Mouse (Mus musculus) frontal cortex, adult 2 months (tissue): ENCODE data around the gene Abhd17a. TPM values are rescaled to one million over a fixed set of nuclear protein-coding genes. Genes with fewer than 3 reads are reported as not detected.
A peak's percentile ranks its signal among the peaks of the same experiment; 100 is the strongest.

ENCODE experiments used
- DNase-seq, 2 experiments: peaks; one replicate each; pipeline ENCODE4 v3.0.0; 2022; ENCODE audit warnings: low spot score in 1 of 2; ENCODE audit errors: extremely low spot score in 1 of 2
- polyA plus RNA-seq: library from polyadenylated mRNA; depleted of rRNA; stranded (reverse); fragments of >200 nt; gene quantifications from 2 replicates; pipeline ENCODE4 v1.2.3, GENCODE M21; 2012; rRNA removed

The Abhd17a gene
- polyA plus RNA-seq, result 253 and 271 TPM in 2 replicates

DNA sequence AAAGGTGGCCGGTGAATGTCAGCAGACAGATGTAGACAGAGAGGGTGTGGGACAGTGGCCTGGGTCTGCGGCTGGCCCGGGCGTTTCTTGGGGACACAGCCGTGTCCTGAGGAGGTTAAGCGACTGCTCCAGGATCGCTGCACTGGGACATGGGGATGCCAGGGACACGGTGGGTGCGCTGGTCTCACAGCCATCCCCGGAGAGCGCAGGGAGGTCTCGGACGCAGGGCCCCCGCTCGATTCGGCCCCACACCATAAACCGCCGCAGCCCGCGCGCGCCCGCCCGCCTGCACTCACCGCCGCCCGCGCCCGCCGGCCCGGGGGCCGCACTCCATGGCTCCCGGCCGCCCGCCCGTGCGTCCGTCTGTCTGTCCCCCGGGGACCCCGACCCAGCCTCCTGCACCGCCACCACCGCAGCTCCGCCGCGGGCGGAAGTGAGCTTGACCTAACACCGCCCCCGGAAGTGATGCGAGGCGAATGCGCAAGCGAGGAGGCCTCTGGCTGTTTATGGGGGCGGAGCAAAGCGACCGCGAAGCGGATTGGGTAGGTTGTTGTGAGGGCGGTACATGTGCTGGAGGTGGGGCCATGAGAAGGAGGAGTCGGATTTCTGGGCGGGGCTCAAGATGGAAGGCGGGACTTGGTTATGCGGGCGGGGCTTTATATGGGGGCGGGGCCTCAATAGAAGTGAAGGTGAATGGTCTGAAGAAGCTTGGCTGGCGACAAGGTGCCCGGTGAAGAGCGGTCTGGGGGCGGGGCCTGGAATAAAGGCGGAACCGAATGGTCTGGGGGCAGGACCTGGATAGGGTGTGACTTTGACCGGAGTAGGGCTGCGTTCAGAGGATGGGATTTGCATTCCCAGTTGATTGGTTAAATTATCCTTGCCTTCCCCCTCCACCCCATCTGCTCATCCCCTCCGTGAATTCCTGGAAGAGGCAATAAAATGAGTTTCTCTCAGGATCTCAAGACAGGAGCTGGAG is at the start of gene Abhd17a:
TSS of gene Abhd17a (minus strand) at position 463 of the 976 bp plus-strand sequence.
- peak; percentile 92 to 93 for DNase-seq

DNA sequence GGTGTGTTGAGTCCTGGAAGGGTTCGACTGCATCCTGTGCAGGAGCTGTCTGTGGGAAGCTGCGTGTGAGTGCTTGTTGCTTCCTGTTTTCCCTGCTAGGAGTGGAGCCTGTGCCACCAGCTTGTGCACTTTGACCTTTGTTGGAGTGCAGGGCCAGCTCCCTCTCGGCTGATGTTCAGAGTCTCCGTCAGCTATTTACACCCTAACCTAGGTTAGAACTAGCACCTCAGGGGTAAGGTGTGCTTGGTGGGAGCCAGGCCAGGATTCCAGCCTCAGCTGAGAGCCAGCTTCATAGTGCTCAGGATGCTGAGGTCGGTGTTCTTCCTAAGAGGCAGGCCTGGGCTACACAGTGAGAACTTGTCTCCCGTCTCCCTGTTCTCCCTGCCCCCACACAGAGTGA is 45.2 kb upstream of the Abhd17a start:
- no peak for DNase-seq

DNA sequence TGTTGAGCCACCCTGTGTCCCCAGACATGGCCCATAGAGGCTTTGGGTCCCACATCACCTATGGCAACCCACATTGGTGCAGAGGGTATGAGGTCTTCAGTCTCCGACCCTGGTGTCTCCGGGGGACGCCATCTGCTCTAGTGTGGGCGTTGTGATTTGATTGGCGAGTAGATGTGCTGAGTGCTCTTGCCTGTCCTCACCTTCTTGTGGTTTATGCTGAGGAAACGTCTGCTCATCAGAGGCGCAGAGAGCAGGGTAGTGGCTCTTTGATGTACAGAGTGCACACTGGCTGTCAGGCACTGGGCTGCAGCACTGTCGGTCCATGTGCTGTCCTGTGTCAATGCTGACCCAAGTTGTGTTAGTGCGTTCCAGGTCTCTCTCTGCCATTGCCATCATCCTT is 38.8 kb upstream of the Abhd17a start:
- no peak for DNase-seq

DNA sequence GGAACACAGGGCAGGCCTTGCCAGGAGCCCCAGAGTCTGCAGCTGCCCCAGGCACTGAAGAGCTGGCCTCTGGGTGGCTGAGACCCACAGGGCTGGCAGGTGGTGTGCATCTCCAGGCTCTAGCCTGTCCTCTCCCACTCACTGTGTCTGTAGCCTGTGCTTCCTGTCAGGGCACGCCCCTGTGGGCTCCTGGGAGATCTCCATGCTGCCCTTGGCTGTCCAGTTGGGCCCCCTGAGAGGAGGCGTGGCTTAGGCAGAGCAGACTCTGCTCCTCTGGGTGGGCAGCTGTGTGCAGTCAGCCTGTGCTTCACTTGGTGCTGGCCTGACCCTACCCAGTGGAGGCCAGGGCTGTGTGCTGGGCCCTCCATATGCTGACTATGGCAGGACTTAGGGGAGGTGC is 37.5 kb upstream of the Abhd17a start:
- no peak for DNase-seq

DNA sequence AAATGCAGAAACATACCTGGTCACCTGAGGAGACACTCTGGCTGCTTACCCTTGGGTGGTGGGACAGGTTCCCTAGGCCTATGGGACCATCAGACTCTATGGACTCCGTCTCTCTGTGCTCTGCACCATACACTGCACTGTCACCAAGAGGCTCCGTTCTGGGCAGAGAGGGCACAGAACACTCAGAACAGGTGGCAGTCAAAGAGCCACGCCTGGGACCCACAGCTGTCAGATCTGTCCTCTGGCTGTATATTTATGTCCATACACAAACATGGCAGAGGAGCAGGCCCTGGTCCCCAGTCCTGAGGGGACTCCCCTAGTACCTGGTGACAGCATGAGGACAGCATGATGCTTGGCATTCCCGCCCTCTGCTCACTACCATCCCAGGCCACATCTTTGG is 35.6 kb upstream of the Abhd17a start:
- DNase-seq, result no peak

DNA sequence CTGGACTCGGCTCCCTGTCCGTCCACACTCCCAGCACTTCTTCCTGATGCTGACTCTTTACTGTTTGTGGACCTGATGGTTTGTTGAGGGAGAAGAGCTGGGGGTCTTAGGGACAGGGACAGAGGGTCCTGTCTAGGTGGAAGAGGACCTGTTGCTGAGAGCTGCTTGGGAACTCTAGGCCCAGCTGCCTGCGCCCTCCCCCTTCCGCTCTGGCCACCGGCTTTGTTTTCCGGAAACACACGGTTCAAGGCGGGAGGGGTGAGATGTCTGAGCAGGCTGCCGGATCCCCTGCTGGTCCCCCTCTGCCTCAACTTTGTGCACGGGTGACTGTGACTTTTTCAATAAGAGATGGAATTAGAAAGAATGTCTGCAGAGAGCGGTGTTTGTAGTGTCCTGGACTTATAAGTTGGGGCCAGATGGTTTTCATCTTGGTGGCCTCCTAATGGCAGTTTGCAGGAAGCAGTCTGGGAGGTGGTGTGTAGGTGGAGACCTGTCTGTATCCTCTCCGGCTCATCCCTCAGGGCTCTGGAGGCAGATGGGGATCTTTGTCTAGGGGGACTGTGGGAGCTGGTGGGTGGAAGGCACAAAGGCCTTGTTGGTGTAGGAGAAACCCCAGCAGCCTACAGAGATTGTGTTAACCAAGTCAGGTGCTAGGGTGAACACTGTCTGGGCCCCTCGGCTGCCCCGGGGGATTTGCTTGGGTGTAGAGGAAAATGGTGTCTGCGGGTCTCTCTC is 33.5 kb upstream of the Abhd17a start:
- peak in 1 of 2 experiments; percentile 53 for DNase-seq

DNA sequence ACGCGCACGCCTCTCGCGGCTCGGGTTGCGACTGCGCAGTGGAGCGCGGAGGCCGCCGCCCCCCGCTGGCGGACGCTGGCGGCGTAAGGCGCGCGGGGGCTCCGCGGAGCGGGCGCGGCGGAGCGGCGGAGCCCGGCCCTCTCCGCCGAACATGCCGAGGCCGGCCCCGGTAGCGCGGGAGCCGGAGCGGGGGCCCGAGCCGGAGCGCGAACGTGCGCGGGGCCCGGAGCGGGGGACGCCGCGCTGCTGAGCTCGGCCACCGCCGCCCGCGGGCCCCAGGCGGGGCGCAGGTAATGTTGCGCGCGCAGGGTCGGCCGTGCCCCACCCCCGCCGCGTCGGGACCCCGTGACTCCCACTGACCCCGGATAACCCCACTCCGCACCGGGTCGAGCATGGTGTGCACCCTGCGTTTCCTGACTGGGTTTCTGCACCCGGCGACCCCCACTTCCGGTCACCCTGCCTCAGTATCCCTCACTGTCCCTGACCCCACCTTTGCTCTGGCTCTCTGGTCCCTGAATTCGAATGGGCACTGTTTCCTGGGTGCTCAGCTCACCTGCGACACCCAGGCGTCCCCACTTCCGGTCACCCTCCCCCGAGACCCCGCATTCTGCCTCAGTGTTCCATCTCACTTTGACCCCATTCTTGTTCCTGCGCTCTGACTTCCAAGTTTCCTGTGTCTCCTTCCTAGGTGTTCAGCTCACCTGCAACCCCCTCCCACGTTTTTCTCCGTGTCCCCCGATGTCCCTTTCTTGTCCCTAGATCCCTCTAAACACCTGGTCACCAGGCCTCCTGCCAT is 32.7 kb upstream of the Abhd17a start, which contains the start of gene Csnk1g2:
TSS of gene Csnk1g2 (plus strand) at position 178 of the 796 bp plus-strand sequence.
- peak; percentile 44 to 45 for DNase-seq

DNA sequence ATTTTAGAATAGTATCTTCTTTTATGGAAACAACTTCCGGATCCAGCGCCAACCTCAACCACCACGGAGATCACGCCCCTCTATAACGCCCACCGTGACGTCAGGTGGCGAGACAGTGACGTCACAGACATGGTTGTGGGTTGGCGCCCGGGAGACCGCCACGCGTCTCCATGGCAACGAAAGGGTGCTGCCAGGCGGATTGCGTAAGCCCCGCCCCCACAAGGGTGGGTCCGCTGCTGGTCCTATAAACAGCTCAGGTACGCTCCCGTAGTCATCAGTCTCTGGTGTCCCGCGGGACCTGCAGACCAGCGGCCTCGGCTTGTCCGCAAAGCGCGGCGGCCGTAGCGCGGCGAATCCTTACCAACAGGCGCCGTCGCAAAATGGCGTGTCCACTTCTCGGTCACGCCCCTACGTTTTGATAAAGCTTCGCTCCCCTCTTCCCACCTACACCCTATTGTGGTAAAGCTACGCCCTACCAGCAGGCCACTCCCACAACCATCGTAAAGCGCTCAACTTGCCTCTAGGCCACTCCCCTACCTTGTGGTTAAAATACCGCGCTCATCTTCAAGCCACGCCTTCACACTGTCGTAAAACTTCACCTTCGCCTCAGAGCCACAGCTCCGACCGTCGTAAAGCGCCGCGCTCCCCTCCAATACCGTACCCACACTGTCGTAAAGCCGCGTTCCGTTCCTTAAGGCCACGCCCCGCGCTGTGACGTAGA is 32.0 kb upstream of the Abhd17a start:
- DNase-seq, result peak; percentile 99 to 100

DNA sequence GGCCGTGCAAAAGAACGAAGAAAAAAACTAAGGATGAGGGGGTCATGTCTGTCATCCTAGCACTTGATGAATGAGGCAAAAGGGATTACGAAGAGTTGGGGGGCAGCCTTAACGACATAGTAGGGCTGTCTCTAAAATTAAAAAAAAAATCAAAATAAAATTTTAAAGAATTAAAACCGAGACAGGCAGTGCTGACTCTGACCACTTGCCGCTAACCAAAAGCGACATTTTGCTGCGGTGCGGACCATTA is 31.5 kb upstream of the Abhd17a start:
- DNase-seq, result peak in 1 of 2 experiments; percentile 30

DNA sequence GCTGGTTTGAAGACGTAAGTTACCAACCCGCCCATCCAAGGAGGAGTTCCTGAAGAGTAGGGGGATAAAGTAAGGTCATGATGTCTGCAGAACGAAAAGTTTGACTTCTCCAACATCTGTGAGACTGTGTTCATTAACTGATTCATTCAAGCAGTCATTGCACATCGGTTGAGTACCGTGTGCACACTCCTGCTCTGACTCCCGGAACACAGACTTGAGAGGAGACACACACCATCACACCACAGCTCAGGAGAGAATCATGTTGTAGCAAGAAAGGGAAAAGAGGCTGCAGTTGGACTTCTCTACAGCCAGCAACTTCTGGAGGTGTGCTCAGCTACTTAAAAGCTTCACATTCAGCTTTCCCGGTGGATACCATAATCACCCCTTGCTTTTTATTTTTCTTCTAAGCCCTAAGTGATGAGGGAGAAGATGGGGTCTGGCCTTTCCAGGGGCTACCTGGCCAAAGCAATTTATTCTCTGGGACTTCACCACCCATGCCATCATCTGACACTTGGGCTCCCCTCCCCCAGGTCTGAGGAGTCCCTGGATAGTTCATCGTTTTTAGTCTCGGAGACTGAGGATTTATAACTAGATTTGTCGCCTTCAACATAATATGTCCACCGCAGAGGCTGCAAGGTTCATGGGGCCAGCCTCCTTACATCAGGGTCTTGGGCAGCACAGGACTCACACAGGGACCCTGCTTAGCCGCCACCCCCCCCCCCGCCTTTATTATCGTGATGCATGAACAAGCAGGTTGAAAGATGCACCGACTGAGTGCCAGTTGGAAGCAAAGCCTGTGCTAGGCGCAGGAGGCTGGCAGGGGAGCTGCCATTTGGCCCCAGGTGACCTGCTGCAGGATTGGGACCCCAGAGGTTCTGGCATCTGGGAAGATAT is 30.9 kb upstream of the Abhd17a start:
- no peak for DNase-seq

DNA sequence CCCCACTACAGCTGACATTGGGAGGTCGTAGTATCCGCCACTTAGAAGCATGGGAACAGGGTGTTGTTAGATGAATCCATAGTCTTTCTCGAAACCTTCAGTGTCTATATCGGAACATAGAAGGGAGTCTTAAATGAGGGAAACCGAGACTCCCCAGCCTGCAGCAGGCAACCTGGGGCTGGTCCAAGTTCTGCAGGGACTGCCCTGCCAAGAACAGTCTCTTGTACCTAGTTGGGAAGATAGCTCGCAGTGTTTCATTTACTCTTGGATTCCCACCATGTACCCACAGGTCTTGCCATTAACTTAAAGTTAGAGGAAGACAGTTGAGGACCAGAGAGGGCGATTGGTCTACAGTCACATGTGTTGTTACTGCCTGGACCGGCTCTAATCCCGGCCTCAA is 30.2 kb upstream of the Abhd17a start:
- no peak for DNase-seq

DNA sequence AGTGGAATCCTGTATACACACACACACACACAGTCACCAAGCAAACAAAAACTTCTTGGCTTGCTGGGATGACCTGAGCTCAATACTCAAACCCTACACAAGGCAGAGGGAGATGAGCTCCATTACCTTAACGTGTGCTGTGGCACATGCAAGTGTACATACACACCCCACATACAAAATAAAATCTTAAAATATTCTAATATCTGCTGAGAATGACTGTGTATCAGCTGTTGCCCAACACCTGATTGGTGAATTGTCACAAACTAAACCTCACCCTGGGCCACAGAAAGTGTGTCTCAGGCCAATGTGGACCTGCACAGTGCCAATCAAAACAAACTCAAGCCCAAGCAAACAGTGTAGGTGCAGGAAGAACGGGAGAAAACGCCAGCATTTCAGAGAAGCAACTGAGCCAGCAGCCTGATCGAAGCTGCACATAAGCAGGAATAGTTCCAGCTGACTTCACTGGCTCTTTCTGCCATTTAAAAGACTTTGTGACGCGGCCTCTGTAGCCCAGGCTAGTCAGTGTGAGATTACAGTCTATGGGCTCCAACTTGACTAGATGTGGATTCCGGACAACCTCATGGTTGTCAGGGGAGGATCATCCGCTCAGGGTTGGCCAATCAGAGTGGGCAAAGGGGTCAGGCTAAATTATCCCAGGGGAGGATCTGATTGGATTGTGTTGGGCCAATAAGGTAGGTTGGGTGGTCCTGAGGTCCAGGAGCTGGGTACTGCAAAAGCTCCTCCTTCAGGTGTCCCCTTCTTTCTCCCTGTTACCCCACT is 29.5 kb upstream of the Abhd17a start:
- no peak for DNase-seq

DNA sequence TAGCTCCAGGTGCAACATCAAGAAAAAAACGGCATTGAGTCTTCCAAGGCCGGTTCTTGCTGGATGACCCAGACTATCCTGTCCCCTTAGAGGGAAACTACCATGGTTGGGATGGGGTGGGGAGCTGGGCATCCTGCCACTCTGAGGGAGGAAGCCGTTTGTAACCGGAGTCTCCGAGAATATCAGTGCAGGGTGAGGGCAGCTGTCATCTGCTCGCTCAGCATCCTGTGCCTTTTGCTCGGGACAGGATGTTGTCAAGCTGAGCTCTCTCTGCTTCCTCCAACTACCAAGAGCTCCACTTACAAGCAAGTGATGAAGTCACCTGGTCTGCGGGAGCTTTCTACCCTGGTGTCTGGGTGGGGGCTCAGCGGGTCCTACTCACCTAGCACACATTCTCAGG is 28.0 kb upstream of the Abhd17a start:
- no peak for DNase-seq

DNA sequence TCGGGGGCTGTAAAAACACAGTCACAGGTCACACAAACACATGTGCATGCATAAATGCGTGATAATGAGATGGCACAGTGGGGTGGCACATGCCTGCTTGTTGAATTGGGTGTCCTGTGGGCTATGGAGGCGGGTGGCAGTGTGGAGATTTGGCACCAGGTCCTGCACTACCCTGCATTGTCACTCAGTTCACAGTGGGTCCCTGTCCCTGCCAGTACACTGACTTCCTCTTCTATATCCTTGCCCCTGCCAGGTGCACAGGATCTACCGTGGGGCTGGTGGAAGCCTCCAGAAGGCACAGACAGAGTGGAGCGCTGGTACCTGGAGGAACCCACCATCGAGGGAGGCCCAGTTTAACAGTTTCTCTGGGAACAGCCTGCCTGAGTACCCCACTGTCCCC is 24.2 kb upstream of the Abhd17a start:
- DNase-seq, result no peak

DNA sequence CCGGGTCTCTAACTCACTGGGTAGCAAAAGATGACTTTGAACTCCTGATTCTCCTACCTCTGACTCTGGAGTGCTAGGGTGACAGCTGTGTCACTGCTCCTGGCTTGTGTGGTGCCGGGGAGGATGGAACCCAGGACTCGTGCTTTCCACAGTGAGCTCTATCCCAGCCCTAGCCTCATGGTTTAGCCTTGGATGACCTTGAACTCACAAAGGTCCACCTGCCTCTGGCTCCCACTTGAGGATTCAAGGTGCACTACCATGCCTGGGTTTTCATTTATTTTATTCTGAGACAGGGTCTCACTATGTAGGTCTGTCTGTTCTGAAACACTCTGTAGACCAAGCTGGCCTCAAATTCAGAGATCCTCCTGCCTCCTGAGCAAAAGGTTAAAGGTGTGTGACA is 23.7 kb upstream of the Abhd17a start:
- no peak for DNase-seq

DNA sequence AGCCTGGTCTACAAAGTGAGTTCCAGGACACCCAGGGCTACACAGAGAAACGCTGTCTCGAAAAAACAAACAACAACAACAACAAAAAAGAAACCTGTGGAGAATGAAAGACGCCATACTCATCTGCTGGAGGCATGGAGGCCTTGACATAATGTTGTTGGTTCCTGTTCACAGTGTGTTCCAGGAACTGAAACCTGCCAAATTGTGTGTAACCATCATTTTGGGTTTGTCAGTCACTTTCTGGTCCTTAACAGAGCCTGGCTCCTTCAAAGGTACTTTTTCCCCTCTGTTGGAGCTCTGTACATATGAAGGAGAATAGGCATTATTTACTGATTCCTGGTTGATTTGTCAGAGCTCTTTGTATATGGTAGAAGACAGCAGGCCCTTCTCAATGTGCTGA is 21.8 kb upstream of the Abhd17a start:
- DNase-seq, result no peak

DNA sequence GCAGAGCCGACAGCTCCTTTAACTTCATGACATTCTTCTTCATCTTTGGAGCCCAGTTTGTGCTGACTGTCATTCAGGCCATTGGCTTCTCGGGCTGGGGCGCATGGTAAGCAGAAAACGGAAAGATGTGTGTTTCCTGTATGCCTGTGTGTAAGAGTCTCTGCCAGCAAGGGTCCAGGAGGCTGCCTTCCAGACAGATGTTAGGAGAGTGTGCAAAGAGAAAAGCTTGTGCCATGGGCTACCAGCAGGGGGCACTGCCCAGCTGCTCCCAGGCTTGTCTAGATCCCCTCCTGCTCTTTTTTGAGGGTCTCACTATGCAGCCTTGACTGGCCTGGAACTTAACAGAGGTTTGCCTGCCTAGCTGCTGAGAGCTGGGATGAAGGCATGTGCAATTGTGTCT is 20.9 kb upstream of the Abhd17a start:
- peak in 1 of 2 experiments; percentile 58 for DNase-seq

DNA sequence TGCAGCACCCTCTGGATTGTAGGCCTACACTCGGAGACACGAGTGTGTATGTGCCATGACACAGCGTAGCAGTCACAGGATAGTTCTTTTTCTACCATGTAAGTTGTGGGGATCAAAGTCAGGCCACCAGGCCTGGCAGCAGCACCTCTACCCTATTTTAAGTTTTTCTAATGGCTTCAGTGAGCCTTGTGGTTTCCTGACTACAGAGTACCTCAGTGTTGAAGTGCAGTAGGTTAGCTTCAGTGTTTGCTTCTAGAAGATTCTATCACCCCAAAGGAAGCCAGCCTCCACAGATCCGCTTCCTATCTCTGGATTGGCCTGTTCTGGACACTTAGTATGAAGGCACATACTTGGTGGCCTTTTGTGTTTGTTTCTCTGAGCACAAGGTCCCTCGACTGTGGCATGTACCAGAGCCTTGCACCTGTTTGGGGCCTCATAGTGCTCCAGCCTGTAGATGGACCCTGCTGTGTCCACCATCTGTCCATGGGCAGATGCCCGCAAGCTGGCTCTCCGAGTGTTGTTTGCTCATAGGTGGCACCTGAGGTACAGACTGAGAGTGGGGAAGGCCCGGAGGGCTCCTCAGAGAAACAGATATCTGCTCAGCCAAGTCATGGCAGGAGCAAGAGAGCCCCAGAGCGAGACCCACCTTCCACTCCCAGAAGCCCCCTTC is 20.1 kb upstream of the Abhd17a start:
- DNase-seq, result no peak
